ENCODE assay signal across 30 mouse cellular contexts in genomic region chr17:24608874-24609273, GRCm38 (mm10). TPM values are rescaled to one million over a fixed set of nuclear protein-coding genes. Genes with fewer than 3 reads are reported as not detected.
DNase-seq lines count a peak whose midpoint lies in the region; ATAC-seq lines count a peak whose summit lies in the region.
"Had no signal": no experiment of that assay in that cellular context is flagged by ENCODE, and none has a peak within 500 bp of the region (broad histone marks: within the 10 kb centered on the region; RNA-seq: fewer than 3 reads in every experiment).

No protein-coding gene starts in this region.

- no peak overlapping the region for H3K4me3 ChIP-seq in liver, embryonic 15.5 days (replicated peaks)
- H3K4me3 ChIP-seq in hindbrain, embryonic 12.5 days, result no peak overlapping the region
- H3K4me3 ChIP-seq: embryonic facial prominence, embryonic 15.5 days; forebrain, embryonic 10.5 days; heart, embryonic 13.5 days; limb, embryonic 15.5 days; midbrain, embryonic 15.5 days; myocyte had no signal

- peaks cover 61% of the 10 kb centered on the region for H3K4me1 ChIP-seq in liver, embryonic 15.5 days (replicated peaks)
- no peaks in the 10 kb centered on the region for H3K4me1 ChIP-seq in hindbrain, embryonic 12.5 days
- H3K4me1 ChIP-seq: embryonic facial prominence, embryonic 15.5 days; forebrain, embryonic 10.5 days; limb, embryonic 15.5 days; midbrain, embryonic 15.5 days had no signal

- peak; percentile 66 to 75 for DNase-seq in spleen, postnatal 4 days (ENCODE audit: low spot score in 2 of 2)
- no peak for DNase-seq in spleen, adult 18-20 months
- DNase-seq in cerebellum, adult 9-10 months, result no peak
- DNase-seq: adrenal gland, postnatal 10 days; cerebellum, adult 8-10 months; gastrocnemius, postnatal 10 days; heart, adult 18-20 months; heart, postnatal 14 days; left cerebral cortex, postnatal 4 days; lung, postnatal 10 days; right cerebral cortex, adult 18-20 months; right cerebral cortex, postnatal 4 days; thymus, postnatal 4 days had no signal

- peak overlapping the region; percentile 90 for H3K27ac ChIP-seq in liver, embryonic 15.5 days (replicated peaks)
- no peak overlapping the region for H3K27ac ChIP-seq in hindbrain, embryonic 12.5 days
- H3K27ac ChIP-seq: embryonic facial prominence, embryonic 15.5 days; forebrain, embryonic 10.5 days; heart, embryonic 13.5 days; kidney, postnatal 0 days; limb, embryonic 15.5 days; midbrain, embryonic 15.5 days had no signal

- H3K4me2 ChIP-seq in liver, embryonic 15.5 days, result peak overlapping the region; percentile 48
- H3K4me2 ChIP-seq in hindbrain, embryonic 12.5 days (replicated peaks), result no peak overlapping the region
- H3K4me2 ChIP-seq: embryonic facial prominence, embryonic 15.5 days; heart, embryonic 13.5 days; limb, embryonic 15.5 days; midbrain, embryonic 15.5 days had no signal

- no peaks in the 10 kb centered on the region for H3K9me3 ChIP-seq in liver, embryonic 15.5 days (replicated peaks)
- no peaks in the 10 kb centered on the region for H3K9me3 ChIP-seq in hindbrain, embryonic 12.5 days (replicated peaks)
- H3K9me3 ChIP-seq: embryonic facial prominence, embryonic 15.5 days; forebrain, embryonic 10.5 days; heart, embryonic 13.5 days; limb, embryonic 15.5 days; midbrain, embryonic 15.5 days had no signal

- no peaks in the 10 kb centered on the region for H3K27me3 ChIP-seq in liver, embryonic 15.5 days
- H3K27me3 ChIP-seq in hindbrain, embryonic 12.5 days, result no peaks in the 10 kb centered on the region
- H3K27me3 ChIP-seq: embryonic facial prominence, embryonic 15.5 days; heart, embryonic 13.5 days; limb, embryonic 15.5 days; midbrain, embryonic 15.5 days had no signal

- peak overlapping the region; percentile 20; the same call in 1 of the 2 replicates for H3K9ac ChIP-seq in liver, embryonic 15.5 days
- no peak overlapping the region for H3K9ac ChIP-seq in hindbrain, embryonic 12.5 days
- H3K9ac ChIP-seq: embryonic facial prominence, embryonic 15.5 days; heart, embryonic 13.5 days; limb, embryonic 15.5 days; midbrain, embryonic 15.5 days had no signal

- peaks cover 46% of the 10 kb centered on the region for H3K36me3 ChIP-seq in liver, embryonic 15.5 days (replicated peaks)
- peaks cover 79% of the 10 kb centered on the region for H3K36me3 ChIP-seq in hindbrain, embryonic 12.5 days

- 25% methylated on average over 8 of the region's 8 CpGs for WGBS in liver, embryonic 15.5 days (ENCODE audit: insufficient replicate concordance)
- WGBS in hindbrain, embryonic 12.5 days, result 96% methylated on average over 8 of the region's 8 CpGs

- peak; percentile 86 for ATAC-seq in erythroid progenitor cell, adult 5-6 weeks (replicated peaks; ENCODE audit: low FRiP score, poor library complexity, severe bottlenecking)
- peak; percentile 89 for ATAC-seq in liver, embryonic 15.5 days (ENCODE audit: insufficient read depth)
- peak; percentile 89 for ATAC-seq in megakaryocyte-erythroid progenitor cell, adult 5-6 weeks (replicated peaks; ENCODE audit: low FRiP score, low TSS enrichment, poor library complexity, severe bottlenecking)
- ATAC-seq in hindbrain, embryonic 12.5 days (ENCODE audit: low FRiP score), result no peak
- ATAC-seq: forebrain, embryonic 16.5 days; intestine, postnatal 0 days; midbrain, embryonic 15.5 days had no signal

RNA-seq across cellular contexts. Expression of gene Tsc2, which starts 23.6 kb away (rescaled TPM):
- total RNA-seq in erythroid progenitor cell, adult 5-6 weeks (2015; ENCODE audit: low replicate concordance), result 49.0 and 56.6 TPM in 2 replicates
- total RNA-seq in erythroid progenitor cell, adult 5-6 weeks (2017; ENCODE audit: low replicate concordance), result 13.5 and 28.4 TPM in 2 replicates
- polyA plus RNA-seq in liver, embryonic 15.5 days (2015; fragmentation: Nextera tagmentation; extraction: Ambion mirVana), result 18.8 and 21.4 TPM in 2 replicates
- 70.8 and 101 TPM in 2 replicates for total RNA-seq in megakaryocyte-erythroid progenitor cell, adult 5-6 weeks (2014; fragmentation: Nextera tagmentation)
- 39.0 and 44.3 TPM in 2 replicates for total RNA-seq in megakaryocyte-erythroid progenitor cell, adult 5-6 weeks (2017)
- 85.5 and 86.2 TPM in 2 replicates for polyA plus RNA-seq in hindbrain, embryonic 12.5 days (2016; fragmentation: Nextera tagmentation; extraction: Ambion mirVana)

RNA-seq across cellular contexts. Expression of gene Nthl1, which starts 23.6 kb away (rescaled TPM):
- not detected in 2 replicates for total RNA-seq in erythroid progenitor cell, adult 5-6 weeks (2015; ENCODE audit: low replicate concordance)
- 0.39 and 1.1 TPM in 2 replicates for total RNA-seq in erythroid progenitor cell, adult 5-6 weeks (2017; ENCODE audit: low replicate concordance)
- 5.8 and 6.4 TPM in 2 replicates for polyA plus RNA-seq in liver, embryonic 15.5 days (2015; fragmentation: Nextera tagmentation; extraction: Ambion mirVana)
- total RNA-seq in megakaryocyte-erythroid progenitor cell, adult 5-6 weeks (2014; fragmentation: Nextera tagmentation), result 7.8 and 14.1 TPM in 2 replicates
- total RNA-seq in megakaryocyte-erythroid progenitor cell, adult 5-6 weeks (2017), result 4.6 and 12.9 TPM in 2 replicates
- polyA plus RNA-seq in hindbrain, embryonic 12.5 days (2016; fragmentation: Nextera tagmentation; extraction: Ambion mirVana), result 14.4 and 15.7 TPM in 2 replicates

RNA-seq across cellular contexts. Expression of gene Slc9a3r2, which starts 41.3 kb away (rescaled TPM):
- total RNA-seq in erythroid progenitor cell, adult 5-6 weeks (2015; ENCODE audit: low replicate concordance), result 0.84 TPM in 1 of 2 replicates, not detected in the other
- total RNA-seq in erythroid progenitor cell, adult 5-6 weeks (2017; ENCODE audit: low replicate concordance), result not detected in 2 replicates
- polyA plus RNA-seq in liver, embryonic 15.5 days (2015; fragmentation: Nextera tagmentation; extraction: Ambion mirVana), result 10.8 and 13.8 TPM in 2 replicates
- total RNA-seq in megakaryocyte-erythroid progenitor cell, adult 5-6 weeks (2014; fragmentation: Nextera tagmentation), result 1.0 TPM in 1 of 2 replicates, not detected in the other
- total RNA-seq in megakaryocyte-erythroid progenitor cell, adult 5-6 weeks (2017), result 0.38 and 1.6 TPM in 2 replicates
- 39.2 and 39.6 TPM in 2 replicates for polyA plus RNA-seq in hindbrain, embryonic 12.5 days (2016; fragmentation: Nextera tagmentation; extraction: Ambion mirVana)

RNA-seq across cellular contexts. Expression of gene Npw, which starts 49.4 kb away (rescaled TPM):
- not detected in 2 replicates for total RNA-seq in erythroid progenitor cell, adult 5-6 weeks (2015; ENCODE audit: low replicate concordance)
- total RNA-seq in erythroid progenitor cell, adult 5-6 weeks (2017; ENCODE audit: low replicate concordance), result not detected in 2 replicates
- polyA plus RNA-seq in liver, embryonic 15.5 days (2015; fragmentation: Nextera tagmentation; extraction: Ambion mirVana), result 0.30 TPM in 1 of 2 replicates, not detected in the other
- total RNA-seq in megakaryocyte-erythroid progenitor cell, adult 5-6 weeks (2014; fragmentation: Nextera tagmentation), result 2.0 TPM in 1 of 2 replicates, not detected in the other
- not detected in 2 replicates for total RNA-seq in megakaryocyte-erythroid progenitor cell, adult 5-6 weeks (2017)
- polyA plus RNA-seq in hindbrain, embryonic 12.5 days (2016; fragmentation: Nextera tagmentation; extraction: Ambion mirVana), result not detected in 2 replicates
- total RNA-seq: adrenal gland, postnatal 10 days; gastrocnemius, postnatal 10 days; heart, adult 18-20 months; heart, postnatal 14 days; MEL had no signal
- polyA plus RNA-seq: forebrain, embryonic 10.5 days; forebrain, embryonic 16.5 days; heart, embryonic 13.5 days; hindbrain, embryonic 11.5 days; large intestine, adult 2 months; limb, embryonic 15.5 days; myocyte; neural tube, embryonic 14.5 days had no signal

RNA-seq across cellular contexts. Expression of gene Pkd1, which starts 59.2 kb away (rescaled TPM):
- total RNA-seq in erythroid progenitor cell, adult 5-6 weeks (2015; ENCODE audit: low replicate concordance), result 11.3 and 11.9 TPM in 2 replicates
- total RNA-seq in erythroid progenitor cell, adult 5-6 weeks (2017; ENCODE audit: low replicate concordance), result 11.7 and 22.5 TPM in 2 replicates
- polyA plus RNA-seq in liver, embryonic 15.5 days (2015; fragmentation: Nextera tagmentation; extraction: Ambion mirVana), result 2.6 and 3.0 TPM in 2 replicates
- total RNA-seq in megakaryocyte-erythroid progenitor cell, adult 5-6 weeks (2014; fragmentation: Nextera tagmentation), result 17.2 and 20.5 TPM in 2 replicates
- total RNA-seq in megakaryocyte-erythroid progenitor cell, adult 5-6 weeks (2017), result 4.6 and 5.4 TPM in 2 replicates
- polyA plus RNA-seq in hindbrain, embryonic 12.5 days (2016; fragmentation: Nextera tagmentation; extraction: Ambion mirVana), result 20.5 and 25.5 TPM in 2 replicates

Comparison
In these comparisons a context has a peak if more than half of its experiments do, and no peak if none do; other contexts are left out.
1. DNase-seq: peak in spleen, postnatal 4 days (2 of 2); none in spleen, adult 18-20 months (0 of 2) and cerebellum, adult 9-10 months (single experiment).